Mouse (Mus musculus) fibroblast of lung, adult 2 months (primary cell): ENCODE measurements around the gene Enho.
"Not testable (repeated sequence)": the region's sequence is repeated elsewhere in the genome, so short reads cannot be mapped to it uniquely, and the experiment has no call there.

Source experiments
- DNase-seq: peaks from one replicate; pipeline ENCODE4 v3.0.0-alpha.2; 2011; ENCODE audit warnings: low read depth

Enho gene

DNA sequence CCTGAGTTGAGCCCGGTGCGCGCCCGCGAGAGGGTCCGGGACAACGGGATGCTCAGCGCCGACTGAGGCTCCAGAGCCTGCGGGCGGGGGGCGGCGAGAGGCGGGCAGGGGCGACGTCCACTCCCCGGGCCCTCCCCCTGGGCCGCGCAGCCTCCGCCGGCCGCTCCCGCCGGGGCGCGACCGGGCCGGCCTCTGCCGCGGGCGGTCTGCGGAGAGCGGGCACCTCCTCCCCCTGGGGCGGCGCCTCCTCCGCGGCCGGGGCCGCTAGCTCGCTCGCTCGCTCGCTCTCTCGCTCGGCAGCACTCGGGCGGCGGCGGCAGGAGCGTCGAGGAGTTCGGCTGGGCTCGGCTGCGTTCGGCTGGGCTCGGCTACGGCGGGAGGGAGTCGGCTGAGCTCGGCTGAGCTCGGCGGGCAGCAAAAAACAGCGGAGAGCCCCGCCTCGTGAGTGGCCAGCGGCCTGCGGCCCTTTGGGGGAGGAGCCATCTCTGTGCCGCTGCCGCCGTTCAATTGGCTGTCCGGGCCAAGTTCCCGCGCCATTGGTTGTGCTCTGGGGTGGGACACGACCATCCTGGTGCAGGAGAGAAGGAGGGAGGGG is at the start of gene Enho:
TSS of gene Enho (minus strand) at position 412 of the 595 bp plus-strand sequence.
- DNase-seq = peak; percentile 69

DNA sequence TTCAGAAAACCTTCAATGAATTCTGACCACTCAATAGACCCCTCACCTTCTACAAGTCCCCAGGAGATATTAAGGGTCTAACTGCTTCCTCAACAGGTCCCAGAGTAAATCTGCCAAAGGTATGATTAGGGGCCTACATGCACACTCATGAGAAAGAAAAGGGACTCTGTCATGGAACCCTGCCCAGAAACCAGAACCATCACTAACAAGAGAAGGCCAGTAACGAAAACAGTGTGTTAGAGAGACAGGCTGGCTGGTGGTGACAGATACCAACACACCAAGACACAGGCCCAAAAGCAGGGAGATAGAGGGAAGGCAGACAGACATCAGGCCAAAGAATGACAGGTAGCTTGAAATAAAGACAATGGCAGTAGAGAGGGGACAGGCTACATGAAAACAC is 48.4 kb upstream of the Enho start:
- not testable (repeated sequence) for DNase-seq

DNA sequence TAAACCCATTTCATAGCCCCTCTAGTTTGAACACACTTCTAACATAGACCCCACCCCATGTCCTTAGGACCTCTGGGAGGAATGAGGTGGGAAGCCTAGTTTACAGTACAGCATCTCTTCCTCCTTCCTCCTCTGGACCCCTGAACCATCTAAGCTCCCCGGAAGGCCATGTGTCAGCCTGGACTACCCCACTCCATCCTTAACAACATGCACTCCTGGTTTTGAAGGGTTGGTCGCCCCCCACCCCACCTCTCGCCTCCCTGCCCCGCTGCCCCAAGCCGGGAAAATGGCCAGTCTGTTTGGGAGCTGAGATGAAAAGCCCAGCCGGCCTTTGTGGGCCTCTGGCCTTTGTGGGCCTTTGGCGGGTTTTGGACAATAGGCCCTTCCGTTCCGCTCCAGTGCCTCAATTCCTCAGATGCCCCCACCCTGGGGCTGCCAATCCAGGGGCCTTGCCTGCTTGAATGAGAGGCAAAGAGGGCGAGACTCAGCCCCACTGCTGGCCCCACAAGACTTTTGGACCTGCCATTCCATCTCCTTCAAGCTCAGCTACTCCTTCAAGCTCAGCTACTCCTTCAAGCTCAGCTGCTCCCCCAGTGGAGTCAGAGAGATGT is 45.9 kb upstream of the Enho start:
- not testable (repeated sequence) for DNase-seq

DNA sequence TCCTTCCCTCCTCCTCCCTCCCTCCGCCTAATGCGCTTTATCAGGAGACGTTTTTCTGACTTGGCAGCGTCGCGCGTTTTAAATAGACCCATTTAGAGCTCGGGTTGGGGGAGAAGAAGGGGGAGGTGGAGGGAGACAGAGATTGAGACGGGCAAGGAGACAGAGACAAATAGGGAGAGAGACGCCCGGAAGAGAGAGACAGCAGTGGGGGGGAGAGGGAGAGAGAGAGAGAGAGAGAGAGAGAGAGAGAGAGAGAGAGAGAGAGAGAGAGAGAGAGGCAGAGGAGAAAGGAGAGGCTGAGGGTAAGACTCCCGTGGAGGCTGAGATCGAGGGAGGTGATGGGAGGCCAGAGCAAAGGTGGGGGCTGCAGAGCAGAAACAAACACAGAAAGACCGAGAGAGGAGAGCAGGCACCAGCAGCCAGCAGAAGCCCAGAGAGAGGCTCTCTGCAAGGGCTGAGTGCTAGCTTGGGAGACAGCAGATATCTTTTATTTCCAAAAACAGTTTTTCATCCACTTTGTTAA is 44.9 kb upstream of the Enho start:
- DNase-seq = not testable (repeated sequence)

DNA sequence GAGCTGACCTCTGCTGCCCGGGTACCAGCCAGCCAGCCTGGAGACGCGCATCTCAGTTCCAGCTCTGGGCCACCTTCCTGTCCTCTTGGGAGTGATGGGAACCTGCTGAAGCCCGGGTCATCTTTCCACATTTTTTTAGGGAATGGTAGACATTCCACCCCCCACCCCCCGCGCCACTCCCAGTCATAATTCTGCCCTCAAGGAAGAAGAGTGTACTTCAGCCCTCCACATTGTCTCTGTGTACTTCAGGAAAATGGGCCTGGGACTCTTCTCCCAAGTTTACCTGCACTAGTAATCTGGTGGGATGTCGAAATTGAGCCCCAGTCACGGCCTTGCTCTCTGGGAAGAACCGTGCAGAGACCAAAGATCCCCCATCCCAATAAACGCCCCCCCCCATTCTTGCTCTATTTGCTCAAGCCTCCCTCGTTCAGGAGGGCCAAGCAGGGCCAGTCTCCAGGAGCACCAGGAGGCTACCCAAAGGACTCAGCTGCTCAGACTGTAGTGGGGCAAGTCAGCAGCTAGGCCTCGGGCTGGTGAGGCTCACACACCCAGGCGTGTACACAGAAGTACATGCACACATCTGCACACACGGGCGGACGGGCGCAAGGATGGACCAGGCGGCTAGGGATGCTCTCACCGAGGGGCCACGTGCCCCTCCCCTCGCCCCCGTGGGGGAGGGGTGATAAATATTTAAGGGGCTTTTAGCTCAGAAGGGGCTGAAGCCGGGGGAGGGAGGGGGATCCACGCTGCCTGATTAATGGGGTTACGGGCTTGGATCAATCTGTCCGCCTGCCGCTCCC is 44.2 kb upstream of the Enho start:
- not testable (repeated sequence) for DNase-seq

DNA sequence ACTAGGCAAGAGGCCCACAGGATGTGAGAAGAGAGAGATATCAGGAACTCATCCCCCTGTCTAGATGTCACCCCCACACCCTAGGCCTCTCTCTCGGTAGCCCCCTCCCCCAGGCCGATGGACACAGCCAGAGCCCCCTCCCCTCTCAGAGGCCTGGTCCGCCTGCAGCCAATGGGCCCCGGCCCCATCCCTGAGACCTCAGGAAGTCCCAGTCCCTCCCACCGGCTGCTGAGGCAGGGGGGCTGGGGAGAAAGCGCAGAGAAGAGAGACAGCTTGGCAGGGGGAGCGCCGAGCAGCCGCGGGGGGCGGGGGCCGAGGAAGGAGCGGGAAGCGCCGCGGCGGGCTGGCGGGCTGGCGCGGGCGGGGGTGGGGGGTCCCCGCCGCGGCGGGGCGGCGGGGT is 43.2 kb upstream of the Enho start:
- not testable (repeated sequence) for DNase-seq

DNA sequence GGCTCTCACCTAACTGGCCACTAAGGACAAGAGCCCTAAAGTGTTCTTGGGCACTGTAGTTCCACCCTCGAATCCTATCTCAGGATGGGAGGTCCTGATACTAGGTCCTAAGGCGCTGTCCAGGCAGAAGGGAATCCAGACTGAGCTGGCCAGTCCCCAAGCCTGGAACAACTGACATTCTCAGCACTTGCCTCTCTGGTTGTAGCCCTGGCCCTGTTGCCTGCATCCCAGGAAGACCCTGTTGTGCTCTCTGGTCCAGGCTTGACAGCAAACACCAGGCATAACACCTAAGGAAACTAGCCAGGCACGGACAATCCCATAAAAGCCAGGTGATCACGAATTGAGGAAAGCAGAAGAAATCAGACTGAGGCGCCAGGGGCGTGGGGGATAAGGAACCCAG is 42.7 kb upstream of the Enho start:
- no peak for DNase-seq

DNA sequence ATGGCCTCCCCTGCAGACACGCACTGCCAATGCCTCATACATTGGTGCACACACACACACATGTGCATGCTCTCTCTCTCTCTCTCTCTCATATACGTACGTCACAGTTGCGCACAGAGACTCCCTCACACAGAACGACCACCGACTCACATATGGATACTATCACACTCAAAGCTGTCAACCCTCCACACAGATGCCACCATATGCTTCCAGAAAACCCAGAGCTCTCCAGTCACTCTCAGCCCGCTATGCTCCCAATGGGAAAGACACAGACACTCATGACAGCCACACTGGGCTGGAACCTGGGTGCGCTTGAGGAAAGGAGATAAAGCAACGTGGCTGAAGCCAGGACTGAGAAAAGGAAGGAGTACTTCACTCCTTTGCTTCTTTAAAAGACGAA is 41.8 kb upstream of the Enho start:
- no peak for DNase-seq

DNA sequence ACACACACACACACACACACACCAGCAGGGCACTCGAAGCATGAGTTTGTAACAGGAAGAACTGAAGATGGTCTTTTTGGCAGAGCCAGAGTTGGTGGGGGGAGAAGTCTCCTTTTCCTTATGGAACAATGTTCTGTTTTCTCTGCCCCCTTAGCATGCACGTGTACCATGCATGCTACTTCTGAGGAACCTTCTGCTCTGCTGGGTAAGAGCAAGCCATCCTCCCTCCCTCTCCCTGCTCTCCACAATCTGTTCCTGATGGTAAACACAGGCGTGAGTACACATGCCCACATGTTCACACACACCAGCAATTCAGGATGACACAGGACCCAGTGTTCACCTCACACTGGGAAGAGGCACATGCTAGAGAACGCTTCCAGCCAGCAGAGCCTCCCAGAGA is 41.1 kb upstream of the Enho start:
- DNase-seq = no peak

DNA sequence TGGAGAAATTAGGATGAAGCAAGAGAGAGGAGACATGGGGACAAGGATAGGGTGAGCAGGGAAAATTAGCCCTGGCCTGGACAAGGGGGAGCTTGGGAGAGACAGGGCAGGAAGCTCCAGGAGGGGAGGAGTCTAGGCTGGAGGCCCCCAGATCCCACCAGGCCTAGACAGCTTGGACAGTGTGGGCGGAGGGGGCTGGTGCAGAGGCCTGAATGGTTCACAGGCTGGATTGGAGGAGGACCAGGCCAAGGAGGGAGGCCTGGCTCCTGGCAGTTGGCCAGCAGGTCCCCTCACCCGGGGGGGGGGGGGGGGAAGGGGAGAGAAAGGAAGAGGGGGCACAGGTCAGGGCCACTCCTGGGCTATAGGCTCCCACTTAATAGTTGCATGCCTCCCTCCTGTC is 39.2 kb upstream of the Enho start:
- DNase-seq = no peak

DNA sequence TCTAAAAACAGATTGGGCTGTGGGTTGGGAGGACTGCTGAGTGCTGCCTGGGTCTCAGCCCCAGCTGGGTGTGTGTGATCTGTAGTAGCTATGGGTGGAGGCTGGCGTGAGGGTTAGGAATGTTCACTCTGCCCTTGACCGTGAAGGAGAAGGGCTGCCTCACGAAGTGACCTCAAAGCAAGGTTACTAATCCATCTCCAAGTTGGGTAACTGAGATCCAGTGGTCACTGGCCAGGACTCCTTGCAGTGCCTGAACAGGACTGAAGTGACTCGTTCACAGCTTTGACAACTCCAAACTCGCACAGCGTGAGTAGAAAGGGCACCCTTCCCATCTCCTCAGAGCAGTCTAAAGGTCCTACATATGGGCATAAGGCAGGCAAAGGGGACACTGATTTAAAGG is 38.7 kb upstream of the Enho start:
- DNase-seq = no peak

DNA sequence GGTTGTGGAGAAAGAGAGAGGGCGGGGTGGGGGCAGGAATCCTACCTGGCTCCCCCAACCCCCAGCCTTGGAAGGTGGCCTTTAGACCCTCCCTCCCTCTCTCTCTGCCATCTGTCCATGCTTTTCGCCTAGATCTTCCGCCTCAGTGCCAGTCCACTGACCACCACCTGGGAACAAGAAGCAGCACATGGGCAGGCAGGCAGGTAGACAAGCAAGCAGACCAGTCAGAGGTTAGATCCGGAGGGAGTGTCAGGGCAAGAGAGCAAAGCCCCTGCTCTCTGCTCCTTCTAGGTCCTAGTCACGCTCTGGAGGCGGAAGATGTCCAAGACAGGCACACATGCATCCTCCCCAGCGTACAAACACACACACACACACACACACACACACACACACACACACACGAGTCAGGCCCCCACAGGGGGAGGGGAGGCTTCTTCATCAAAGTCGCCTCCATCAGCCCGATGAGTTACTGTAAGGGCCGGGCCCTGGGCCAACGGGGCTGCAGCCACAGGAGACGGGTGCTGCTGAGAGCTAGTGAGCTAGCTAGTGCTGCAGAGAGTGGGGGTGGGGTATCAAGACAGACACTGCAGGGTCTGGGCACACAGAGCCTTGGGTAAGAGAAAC is 37.0 kb upstream of the Enho start:
- DNase-seq = no peak

DNA sequence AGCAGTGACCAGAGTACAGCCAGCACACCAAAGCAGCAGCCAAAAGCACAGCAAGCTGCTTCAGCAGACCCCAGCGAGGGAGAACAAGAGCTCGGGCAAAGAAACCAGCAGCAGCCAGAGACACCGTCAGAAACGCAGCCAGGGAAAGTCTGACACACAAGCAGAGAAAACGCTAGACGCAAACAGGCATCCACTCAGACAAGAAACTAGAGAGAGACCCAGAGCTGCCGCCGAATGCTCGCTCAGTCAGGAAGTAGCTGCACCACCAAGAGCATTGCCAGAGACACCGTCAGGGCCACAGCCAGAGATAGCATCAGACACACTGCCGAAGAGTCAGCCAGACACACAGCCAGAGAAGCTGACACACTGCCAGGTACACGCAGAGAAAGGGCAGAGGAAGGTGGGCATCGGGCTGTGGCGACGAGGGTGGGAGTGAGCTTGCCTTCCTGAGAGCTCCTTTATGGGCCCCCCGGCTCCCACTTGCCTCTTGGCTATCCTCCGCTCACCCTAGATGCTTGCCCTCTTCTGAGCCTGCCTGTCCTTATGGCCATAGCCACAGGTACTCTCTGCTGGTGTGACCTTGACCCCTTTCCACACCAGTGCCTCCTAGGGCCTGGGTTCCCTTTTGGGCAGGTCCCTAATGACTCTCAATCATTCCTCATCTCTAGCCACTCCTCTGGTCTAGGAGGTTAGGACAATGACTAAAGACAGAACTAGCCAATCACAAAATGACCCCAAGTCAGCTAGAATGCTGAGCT is 36.3 kb upstream of the Enho start:
- DNase-seq = no peak

DNA sequence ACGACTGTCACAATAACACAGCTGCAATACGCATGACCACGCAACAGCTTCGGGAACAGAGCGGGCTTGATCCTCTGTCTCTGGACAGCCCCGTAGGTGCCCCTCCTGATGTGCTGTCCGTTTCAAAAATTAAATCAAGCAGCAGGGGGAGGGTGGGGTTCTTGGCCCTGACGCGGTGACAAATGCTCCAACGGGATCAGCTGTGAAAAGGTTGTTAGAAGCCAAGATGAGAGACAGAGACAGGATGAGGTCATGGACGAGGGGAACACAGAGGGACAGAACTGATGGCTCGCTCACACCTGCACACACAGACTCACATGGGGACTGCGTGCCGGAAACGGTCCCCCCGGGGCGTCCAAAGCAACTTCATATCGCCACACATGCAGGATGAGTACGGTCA is 33.1 kb upstream of the Enho start:
- no peak for DNase-seq

DNA sequence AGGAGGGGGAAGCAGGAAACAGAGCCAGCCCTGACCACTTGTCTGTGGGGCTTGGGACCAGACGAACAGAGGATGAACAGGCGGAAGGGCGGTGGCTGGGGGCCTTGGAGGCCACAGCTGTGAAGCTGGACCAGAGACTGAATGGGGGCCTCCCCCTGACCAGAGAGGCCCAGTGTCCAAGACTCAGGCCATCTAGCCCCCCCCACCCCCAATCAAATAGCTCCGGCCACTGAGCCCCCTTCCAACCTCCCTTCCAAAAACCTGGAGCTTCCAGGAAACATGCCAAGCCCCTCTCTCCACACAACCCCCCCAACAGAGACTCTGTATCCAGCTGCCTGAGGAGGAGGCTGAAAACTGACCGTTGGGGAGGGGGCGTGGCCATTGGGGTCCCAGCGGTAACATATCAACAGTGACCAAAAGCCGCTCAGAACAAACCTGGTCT is 32.4 kb upstream of the Enho start:
- no peak for DNase-seq

DNA sequence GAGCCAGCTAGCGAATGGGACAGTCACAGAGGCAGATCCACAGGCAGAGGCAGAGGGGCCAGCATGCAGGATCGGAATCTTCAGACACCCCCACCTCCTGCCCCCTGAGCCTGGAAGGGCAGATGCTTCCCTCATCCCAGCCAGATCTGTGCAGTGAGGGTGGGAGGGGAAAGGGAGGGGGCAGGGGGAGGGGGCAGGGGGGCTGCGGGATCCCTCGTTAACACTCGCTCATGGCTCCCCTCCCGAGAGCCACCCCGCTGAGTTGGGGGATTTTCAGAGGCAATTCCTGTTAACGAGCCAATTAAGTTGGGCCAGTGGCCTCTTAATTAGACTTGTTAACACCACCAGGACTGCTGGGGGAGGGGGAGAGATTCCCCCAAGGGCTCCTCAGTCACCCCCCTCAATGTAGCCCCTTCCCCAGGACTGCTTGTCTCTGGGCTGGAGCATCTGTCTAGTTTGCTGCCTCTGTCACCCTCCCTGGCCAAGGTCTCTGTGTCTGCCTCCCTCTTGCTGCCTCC is 31.9 kb upstream of the Enho start:
- no peak for DNase-seq

DNA sequence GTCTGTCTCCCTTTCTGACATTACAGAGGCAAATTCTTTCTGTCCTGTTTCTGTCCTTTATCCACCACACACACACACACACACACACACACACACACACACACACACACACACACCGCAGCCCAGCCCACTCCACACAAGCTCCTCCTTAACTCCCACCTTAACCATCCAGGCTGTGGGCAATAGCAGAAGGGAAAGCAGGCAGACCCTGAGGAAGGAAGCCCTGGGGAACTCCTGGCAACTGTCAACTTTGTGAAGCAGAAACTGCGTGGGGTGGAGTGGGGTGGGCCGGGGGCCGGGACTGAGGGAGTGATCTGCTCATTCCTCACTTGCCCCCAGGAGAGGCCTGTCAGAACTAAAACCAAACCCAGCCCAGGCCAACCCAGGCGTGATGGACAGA is 31.4 kb upstream of the Enho start:
- DNase-seq = no peak

DNA sequence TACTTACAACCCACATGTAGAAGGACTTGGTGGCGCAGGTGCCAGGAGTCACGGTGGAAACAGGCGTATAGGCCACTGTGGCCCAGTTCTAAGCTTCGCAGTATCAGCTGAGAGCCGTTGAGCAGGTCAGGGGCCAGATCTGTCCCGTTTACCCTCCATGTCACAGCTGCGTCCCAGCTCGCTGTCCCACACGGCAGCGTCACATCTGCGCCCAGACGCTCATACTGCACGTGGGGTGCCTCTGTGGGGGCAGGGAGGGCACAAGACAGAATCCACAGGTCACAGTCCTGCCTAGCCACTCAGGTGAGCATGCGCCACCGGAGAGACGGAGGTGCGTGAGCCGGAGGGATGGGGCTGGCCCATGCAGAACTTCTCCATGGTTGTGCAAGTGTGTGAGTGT is 30.7 kb upstream of the Enho start:
- no peak for DNase-seq

DNA sequence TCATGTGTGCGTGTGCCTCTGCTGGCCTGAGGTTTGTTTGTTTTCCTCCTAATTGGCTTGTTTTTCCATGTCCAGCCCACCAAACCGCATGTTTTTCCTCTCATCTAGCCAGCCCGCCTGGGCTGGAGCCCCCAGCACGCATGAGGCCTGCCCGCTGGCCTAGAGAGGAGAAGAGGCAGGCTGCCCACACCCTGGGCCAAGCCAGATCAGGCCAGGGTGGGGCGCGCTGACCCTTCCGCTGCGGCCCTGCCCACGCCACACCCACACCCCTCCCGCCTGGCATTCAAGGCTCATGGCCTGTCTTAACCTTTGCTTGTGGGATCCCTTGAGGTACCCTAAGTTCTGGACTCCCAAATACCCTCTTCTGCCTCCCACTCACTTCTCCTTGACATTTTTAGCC is 26.5 kb upstream of the Enho start:
- DNase-seq = no peak

DNA sequence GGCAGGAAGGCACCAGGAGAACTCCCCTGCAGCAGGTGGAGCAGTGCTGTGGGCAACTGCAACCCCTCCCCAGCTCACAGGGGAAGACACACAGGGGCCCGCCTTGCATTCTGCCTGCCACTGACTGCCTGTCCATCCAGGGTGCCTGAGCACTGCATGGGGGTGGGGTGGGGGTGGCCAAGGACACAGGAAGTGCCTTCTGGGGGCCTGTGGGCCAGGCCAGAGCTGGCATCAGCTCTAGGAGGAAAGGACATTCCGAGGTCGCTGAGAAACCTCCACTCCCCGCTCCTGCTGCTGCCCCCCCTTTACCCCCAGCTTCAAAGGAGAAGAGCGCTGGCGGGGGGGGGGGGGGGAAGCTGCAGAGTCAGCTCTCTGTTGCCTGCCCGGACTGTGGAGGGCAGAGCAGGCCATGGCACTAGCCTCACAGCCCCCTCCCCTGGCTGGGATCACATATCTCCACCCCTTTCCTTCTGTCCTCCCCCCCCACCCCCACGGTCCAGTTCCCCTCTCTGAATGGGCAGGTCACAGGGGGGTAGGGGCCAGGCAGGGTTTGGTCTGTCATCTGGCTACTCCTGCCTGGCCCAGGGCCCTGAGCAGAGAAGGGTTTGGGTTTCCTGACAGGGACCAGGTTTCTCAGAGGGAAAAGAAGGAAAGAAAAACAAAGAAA is 25.0 kb upstream of the Enho start:
- DNase-seq = no peak

DNA sequence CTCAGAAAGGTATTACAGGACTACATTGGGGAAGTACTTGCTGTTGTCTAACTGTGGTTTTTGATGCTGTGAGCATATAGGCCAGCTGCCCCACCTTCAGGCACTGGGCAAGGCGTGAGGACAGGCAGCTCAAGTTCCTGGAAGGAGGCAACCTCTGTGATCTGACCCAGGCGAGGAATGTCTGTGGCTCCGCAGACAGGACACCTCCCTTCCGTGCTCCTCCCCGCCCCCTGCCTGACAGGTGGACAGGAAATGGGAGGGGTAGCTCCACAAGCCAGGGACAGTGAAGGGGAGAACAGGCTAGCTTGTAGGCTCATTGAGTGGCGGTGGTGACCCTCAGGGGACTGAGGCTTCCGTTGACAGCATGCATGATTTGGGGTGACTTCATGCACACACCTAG is 24.4 kb upstream of the Enho start:
- no peak for DNase-seq
